In the genomic region with DNA sequence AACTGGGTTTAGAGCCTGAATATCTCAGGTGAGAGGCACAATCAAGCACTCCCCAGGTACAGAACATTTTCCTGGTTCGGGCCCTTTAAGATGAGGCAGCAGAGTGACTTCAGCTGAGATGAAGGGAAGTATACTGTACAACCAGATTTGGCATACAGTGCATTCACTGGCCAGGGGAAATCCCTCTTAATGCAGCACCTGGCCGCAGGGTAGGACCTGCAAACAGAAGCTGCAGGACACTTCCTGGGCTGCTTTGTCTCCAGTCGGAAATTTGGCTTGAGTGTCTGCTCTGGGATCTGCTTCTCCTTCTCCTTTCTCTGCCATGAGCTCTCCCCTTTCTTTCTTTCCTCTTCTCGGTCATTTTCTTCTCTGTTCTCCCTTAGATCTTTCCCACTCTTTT, we compare ENCODE assay signal across 13 mouse cellular contexts.
"Had no signal": no experiment of that assay in that cellular context is flagged by ENCODE, and none has a peak within 500 bp of the region (broad histone marks: within the 10 kb centered on the region; RNA-seq: fewer than 3 reads in every experiment).

No protein-coding gene starts in this region.

- DNase-seq: kidney, postnatal 14 days; lung, adult 2 months; lung, postnatal 36 days; midbrain, embryonic 14.5 days; right cerebral cortex, postnatal 4 days; spleen, adult 18-20 months; thymus, adult 18-20 months; thymus, postnatal 14 days had no signal

- H3K9ac ChIP-seq: liver, embryonic 15.5 days; neural tube, embryonic 12.5 days had no signal

- H3K27me3 ChIP-seq: liver, embryonic 15.5 days; neural tube, embryonic 12.5 days had no signal

- H3K4me1 ChIP-seq: liver, embryonic 15.5 days; neural tube, embryonic 12.5 days had no signal

- ATAC-seq: lung, postnatal 0 days had no signal

- H3K36me3 ChIP-seq: limb, embryonic 10.5 days; liver, embryonic 15.5 days; neural tube, embryonic 12.5 days had no signal

- H3K4me3 ChIP-seq: left cerebral cortex, adult 2 months; limb, embryonic 10.5 days; liver, embryonic 15.5 days; neural tube, embryonic 12.5 days had no signal

- H3K27ac ChIP-seq: left cerebral cortex, adult 2 months; limb, embryonic 10.5 days; liver, embryonic 15.5 days; neural tube, embryonic 12.5 days had no signal
